Mouse (Mus musculus) layer of hippocampus, postnatal 25 days (tissue): Measurements from ENCODE around the gene Krtap17-1. TPM values are rescaled to one million over a fixed set of nuclear protein-coding genes. Genes with fewer than 3 reads are reported as not detected.

Source experiments
- DNase-seq, 2 experiments: peaks; one replicate each; pipeline ENCODE4 v3.0.0; 2022; ENCODE audit warnings: mixed read lengths in 2 of 2, low spot score in 1 of 2; ENCODE audit errors: extremely low spot score in 1 of 2
- total RNA-seq, 2 experiments: library from RNA; stranded (reverse); gene quantifications; 2 replicates each; pipeline ENCODE4 v1.2.3; 2021

Gene Krtap17-1
- total RNA-seq: not detected

GRCm38 (mm10) chr11:99993620-99994383, at the start of gene Krtap17-1:
Gene Krtap17-1 (minus strand): TSS chr11:99993994.
- DNase-seq: no peak

GRCm38 (mm10) chr11:100041454-100041853, 47.7 kb upstream of the Krtap17-1 start, which contains the start of gene Krt34:
Gene Krt34 (minus strand): TSS chr11:100041554.
- no peak for DNase-seq

GRCm38 (mm10) chr11:100029768-100030167, 36.0 kb upstream of the Krtap17-1 start, which contains the start of gene Krt33b:
Gene Krt33b (minus strand): TSS chr11:100029868.
- no peak for DNase-seq

- no peak for DNase-seq
Measured at GRCm38 (mm10) chr11:100021438-100021837, 27.6 kb upstream of the Krtap17-1 start.

GRCm38 (mm10) chr11:100019466-100019865, 25.7 kb upstream of the Krtap17-1 start:
- DNase-seq: no peak

- no peak for DNase-seq
Measured at GRCm38 (mm10) chr11:100016112-100016511, 22.3 kb upstream of the Krtap17-1 start, which contains the start of gene Krt33a. Gene Krt33a (minus strand): TSS chr11:100016212.

- DNase-seq: no peak
Measured at GRCm38 (mm10) chr11:100013691-100014171, 19.9 kb upstream of the Krtap17-1 start.

- no peak for DNase-seq
Measured at GRCm38 (mm10) chr11:100010682-100011081, 16.9 kb upstream of the Krtap17-1 start.

- no peak for DNase-seq
Measured at GRCm38 (mm10) chr11:100008336-100008735, 14.5 kb upstream of the Krtap17-1 start.

- DNase-seq: no peak
Measured at GRCm38 (mm10) chr11:100006624-100007023, 12.8 kb upstream of the Krtap17-1 start.

GRCm38 (mm10) chr11:100005905-100006304, 12.1 kb upstream of the Krtap17-1 start:
- DNase-seq: no peak

GRCm38 (mm10) chr11:100004846-100005245, 11.1 kb upstream of the Krtap17-1 start:
- peak in 1 of 2 experiments; percentile 59 for DNase-seq

- DNase-seq: no peak
Measured at GRCm38 (mm10) chr11:99999091-99999490, 5.3 kb upstream of the Krtap17-1 start.

GRCm38 (mm10) chr11:99994384-99994661, 529 bp upstream of the Krtap17-1 start:
- DNase-seq: no peak

- DNase-seq: no peak
Measured at GRCm38 (mm10) chr11:99990571-99990970, 3.2 kb downstream of the Krtap17-1 start.

- DNase-seq: no peak
Measured at GRCm38 (mm10) chr11:99989881-99990405, 3.9 kb downstream of the Krtap17-1 start.

GRCm38 (mm10) chr11:99988530-99988929, 5.3 kb downstream of the Krtap17-1 start:
- no peak for DNase-seq

- DNase-seq: no peak
Measured at GRCm38 (mm10) chr11:99986180-99986647, 7.6 kb downstream of the Krtap17-1 start, which contains the start of gene Krtap16-1. Gene Krtap16-1 (minus strand): TSS chr11:99986597.

- peak in 1 of 2 experiments; percentile 25 for DNase-seq
Measured at GRCm38 (mm10) chr11:99985291-99986092, 8.3 kb downstream of the Krtap17-1 start.

GRCm38 (mm10) chr11:99983442-99983841, 10.4 kb downstream of the Krtap17-1 start:
- no peak for DNase-seq

- no peak for DNase-seq
Measured at GRCm38 (mm10) chr11:99982731-99983130, 11.1 kb downstream of the Krtap17-1 start.
